Mouse (Mus musculus) megakaryocyte progenitor cell, adult 5-6 weeks (primary cell): ENCODE data around the gene 9130213A22Rik. TPM values are rescaled to one million over a fixed set of nuclear protein-coding genes. Genes with fewer than 3 reads are reported as not detected.
"Not testable (repeated sequence)": the region's sequence is repeated elsewhere in the genome, so short reads cannot be mapped to it uniquely, and the experiment has no call there.

ENCODE experiments used
- ATAC-seq: replicated peaks from 2 replicates; pipeline ENCODE4 v1.8.0; 2016; ENCODE audit warnings: mild to moderate bottlenecking, moderate TSS enrichment, inconsistent platforms; ENCODE audit not compliant: poor library complexity
- total RNA-seq, 2 experiments: library from RNA; stranded (forward) in 1 of 2; stranded (reverse) in 1 of 2; fragments of 157-497, 149-512 nt in 1 of 2; fragments of 200-1000 nt in 1 of 2; gene quantifications; 2 replicates each; pipeline versions ENCODE4 v1.2.3 to v1.2.4; 2015 to 2017

The 9130213A22Rik gene
- total RNA-seq, 2 experiments from 2014 or later: not detected

GRCm38 (mm10) chr11:69095511-69096231 lies 26.7 kb downstream of the 9130213A22Rik start:
- ATAC-seq: no peak

GRCm38 (mm10) chr11:69094697-69095429 lies 27.5 kb downstream of the 9130213A22Rik start, which contains the start of gene Per1:
Per1 (plus strand) TSS chr11:69095217.
- peak; percentile 55 for ATAC-seq

- not testable (repeated sequence) for ATAC-seq
These were observed 28.5 kb downstream of the 9130213A22Rik start for GRCm38 (mm10) chr11:69093856-69094255.

- no peak for ATAC-seq
These were observed 29.5 kb downstream of the 9130213A22Rik start for GRCm38 (mm10) chr11:69092871-69093270.

GRCm38 (mm10) chr11:69092386-69092751 lies 30.0 kb downstream of the 9130213A22Rik start:
- no peak for ATAC-seq

- ATAC-seq: no peak
These were observed 30.6 kb downstream of the 9130213A22Rik start for GRCm38 (mm10) chr11:69091566-69092385.

- no peak for ATAC-seq
These were observed 32.0 kb downstream of the 9130213A22Rik start for GRCm38 (mm10) chr11:69090367-69090766.

GRCm38 (mm10) chr11:69089616-69090290 lies 32.6 kb downstream of the 9130213A22Rik start:
- no peak for ATAC-seq

- peak; percentile 46 for ATAC-seq
These were observed 33.4 kb downstream of the 9130213A22Rik start for GRCm38 (mm10) chr11:69088856-69089615.

- peak; percentile 80 for ATAC-seq
These were observed 34.1 kb downstream of the 9130213A22Rik start, which contains the start of gene Vamp2 for GRCm38 (mm10) chr11:69088103-69088855. Vamp2 (plus strand) TSS chr11:69088490.

GRCm38 (mm10) chr11:69087597-69087996 lies 34.8 kb downstream of the 9130213A22Rik start:
- ATAC-seq: no peak

- no peak for ATAC-seq
These were observed 35.3 kb downstream of the 9130213A22Rik start for GRCm38 (mm10) chr11:69087082-69087481.

- no peak for ATAC-seq
These were observed 36.0 kb downstream of the 9130213A22Rik start for GRCm38 (mm10) chr11:69086390-69086789.

GRCm38 (mm10) chr11:69085608-69086007 lies 36.8 kb downstream of the 9130213A22Rik start:
- ATAC-seq: no peak

GRCm38 (mm10) chr11:69081613-69082012 lies 40.8 kb downstream of the 9130213A22Rik start:
- no peak for ATAC-seq

- no peak for ATAC-seq
These were observed 41.5 kb downstream of the 9130213A22Rik start for GRCm38 (mm10) chr11:69080855-69081222.

- no peak for ATAC-seq
These were observed 42.1 kb downstream of the 9130213A22Rik start for GRCm38 (mm10) chr11:69080102-69080854.

GRCm38 (mm10) chr11:69078805-69079438 lies 43.5 kb downstream of the 9130213A22Rik start:
- peak; percentile 60 for ATAC-seq
